Mouse (Mus musculus) hindbrain, embryonic 16.5 days (tissue): ENCODE results near the gene Cdk17. TPM values are rescaled to one million over a fixed set of nuclear protein-coding genes. Genes with fewer than 3 reads are reported as not detected.

ENCODE experiments used
- ATAC-seq: fragments of 200-750 bp; cut with Nextera tagmentation; 2 replicates; pipeline ENCODE4 v1.8.0; 2017; ENCODE audit warnings: moderate TSS enrichment, moderate library complexity
- H3K27ac ChIP-seq: fragments of 300-500 bp; sonication (generic); 2 replicates; pipeline ENCODE4 v1.5.1; 2014; ENCODE audit warnings: low read depth, mild to moderate bottlenecking, control low read depth, low read length, moderate library complexity
- H3K27me3 ChIP-seq: fragments of 300-500 bp; sonication (generic); replicated peaks from 2 replicates; pipeline ENCODE4 v1.6.1; 2014; ENCODE audit warnings: low read length; ENCODE audit not compliant: control insufficient read depth, insufficient read depth
- H3K36me3 ChIP-seq: fragments of 300-500 bp; sonication (generic); 2 replicates; pipeline ENCODE4 v1.6.1; 2014; ENCODE audit warnings: mild to moderate bottlenecking, low read length, moderate library complexity, mixed read lengths; ENCODE audit not compliant: control insufficient read depth, insufficient read depth
- H3K4me1 ChIP-seq: fragments of 300-500 bp; sonication (generic); 2 replicates; pipeline ENCODE4 v1.6.1; 2014; ENCODE audit warnings: low read depth, low read length; ENCODE audit not compliant: control insufficient read depth, insufficient read depth
- H3K4me2 ChIP-seq: fragments of 300-500 bp; sonication (generic); 2 replicates; pipeline ENCODE4 v1.6.1; 2014; ENCODE audit warnings: mild to moderate bottlenecking, low read length, control low read depth, moderate library complexity
- H3K4me3 ChIP-seq: fragments of 300-500 bp; sonication (generic); 2 replicates; pipeline ENCODE4 v1.5.1; 2014; ENCODE audit warnings: mild to moderate bottlenecking, low read length, control low read depth, moderate library complexity
- H3K9ac ChIP-seq: fragments of 300-500 bp; sonication (generic); 2 replicates; pipeline ENCODE4 v1.6.1; 2014; ENCODE audit warnings: low read depth, mild to moderate bottlenecking, control low read depth, low read length, moderate library complexity
- H3K9me3 ChIP-seq: fragments of 300-500 bp; sonication (generic); 2 replicates; pipeline ENCODE4 v1.6.1; 2014; ENCODE audit warnings: mild to moderate bottlenecking, low read length, moderate library complexity; ENCODE audit not compliant: control insufficient read depth
- WGBS: fragments of 180-500 bp; shearing (Covaris S2); extraction: QIAGEN DNeasy Blood & Tissue Kit; methylation state at CpG from one replicate; pipeline ENCODE4 v1.1.7; 2014; 5-methylcytosine and 5-hydroxymethylcytosine counted together
- polyA plus RNA-seq: library from polyadenylated mRNA; unstranded; fragments of >200 nt; fragmentation: Nextera tagmentation; extraction: Ambion mirVana; gene quantifications from 2 replicates; pipeline ENCODE4 v1.2.1, GENCODE M21; 2015

The Cdk17 gene
- polyA plus RNA-seq, 1 experiment from 2014 or later = 31.6 TPM

GRCm38 (mm10) chr10:93177874-93178273 is 17.2 kb downstream of the Cdk17 start:
- WGBS = 85% methylated on average over 4 of the region's 4 CpGs
- no peak for ATAC-seq
- no peak overlapping the region for H3K9ac ChIP-seq
- H3K4me1 ChIP-seq = no peaks in the 10 kb centered on the region
- H3K4me3 ChIP-seq = no peak overlapping the region
- no peaks in the 10 kb centered on the region for H3K36me3 ChIP-seq
- H3K4me2 ChIP-seq = no peak overlapping the region
- H3K27ac ChIP-seq = no peak overlapping the region
- no peaks in the 10 kb centered on the region for H3K27me3 ChIP-seq
- H3K9me3 ChIP-seq = no peaks in the 10 kb centered on the region

GRCm38 (mm10) chr10:93178662-93179061 is 18.0 kb downstream of the Cdk17 start:
- H3K9ac ChIP-seq = no peak overlapping the region
- no peak for ATAC-seq
- H3K36me3 ChIP-seq = no peaks in the 10 kb centered on the region
- H3K27ac ChIP-seq = no peak overlapping the region
- H3K4me1 ChIP-seq = no peaks in the 10 kb centered on the region
- no peaks in the 10 kb centered on the region for H3K9me3 ChIP-seq
- H3K27me3 ChIP-seq = no peaks in the 10 kb centered on the region
- WGBS = 96% methylated on average over 5 of the region's 5 CpGs
- H3K4me2 ChIP-seq = no peak overlapping the region
- H3K4me3 ChIP-seq = no peak overlapping the region

- H3K9me3 ChIP-seq = no peaks in the 10 kb centered on the region
- H3K9ac ChIP-seq = no peak overlapping the region
- 82% methylated on average over 11 of the region's 11 CpGs for WGBS
- no peaks in the 10 kb centered on the region for H3K27me3 ChIP-seq
- no peak overlapping the region for H3K4me3 ChIP-seq
- H3K4me2 ChIP-seq = no peak overlapping the region
- no peak for ATAC-seq
- no peaks in the 10 kb centered on the region for H3K36me3 ChIP-seq
- H3K4me1 ChIP-seq = no peaks in the 10 kb centered on the region
- H3K27ac ChIP-seq = no peak overlapping the region
Observed at GRCm38 (mm10) chr10:93179669-93180460, 19.2 kb downstream of the Cdk17 start.

DNA sequence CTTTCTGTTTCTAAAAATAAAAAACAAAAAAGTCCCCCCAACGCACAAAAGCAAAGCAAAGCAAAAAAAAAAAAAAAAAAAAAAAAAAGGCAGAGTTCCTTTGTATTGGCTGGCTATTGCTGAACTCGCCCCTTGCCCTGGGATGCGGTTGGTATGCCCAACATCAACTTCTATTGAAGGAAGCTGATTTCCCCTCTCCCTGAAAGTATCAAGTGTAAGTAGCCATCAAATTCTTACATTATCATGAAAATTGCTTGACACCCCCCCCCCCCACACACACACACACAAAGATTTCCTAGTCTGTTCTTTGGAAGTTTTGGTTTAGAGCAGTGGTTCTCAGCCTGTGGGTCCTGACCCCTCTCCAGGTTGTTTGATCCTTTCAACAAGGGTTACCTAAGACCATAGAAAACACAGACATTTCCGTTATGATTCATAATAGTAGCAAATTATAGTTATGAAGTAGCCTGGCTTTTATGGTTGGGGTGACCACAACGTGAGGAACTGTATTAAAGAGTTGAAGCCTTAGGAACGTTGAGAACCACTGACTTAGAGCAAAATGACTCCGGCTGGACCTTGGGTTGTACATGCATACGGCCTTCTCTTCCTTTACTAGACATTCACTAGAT is 23.8 kb downstream of the Cdk17 start:
- H3K4me3 ChIP-seq = no peak overlapping the region
- H3K36me3 ChIP-seq = no peaks in the 10 kb centered on the region
- ATAC-seq = no peak
- no peaks in the 10 kb centered on the region for H3K27me3 ChIP-seq
- H3K27ac ChIP-seq = no peak overlapping the region
- H3K4me2 ChIP-seq = no peak overlapping the region
- no peak overlapping the region for H3K9ac ChIP-seq
- WGBS = 79% methylated on average over 8 of the region's 8 CpGs
- H3K9me3 ChIP-seq = no peaks in the 10 kb centered on the region
- peaks cover 5% of the 10 kb centered on the region for H3K4me1 ChIP-seq

GRCm38 (mm10) chr10:93188440-93188999 is 27.8 kb downstream of the Cdk17 start:
- Histone ChIP-seq H3K27me3 (no peaks in the 10 kb centered on the region), H3K9ac (no peak overlapping the region), H3K4me3 (no peak overlapping the region), H3K36me3 (no peaks in the 10 kb centered on the region), H3K4me1 (peaks cover 12% of the 10 kb centered on the region), H3K4me2 (no peak overlapping the region), H3K27ac (no peak overlapping the region), H3K9me3 (no peaks in the 10 kb centered on the region)
- ATAC-seq = peak; percentile 40; the same call in 1 of the 2 replicates
- 37% methylated on average over 10 of the region's 10 CpGs for WGBS

DNA sequence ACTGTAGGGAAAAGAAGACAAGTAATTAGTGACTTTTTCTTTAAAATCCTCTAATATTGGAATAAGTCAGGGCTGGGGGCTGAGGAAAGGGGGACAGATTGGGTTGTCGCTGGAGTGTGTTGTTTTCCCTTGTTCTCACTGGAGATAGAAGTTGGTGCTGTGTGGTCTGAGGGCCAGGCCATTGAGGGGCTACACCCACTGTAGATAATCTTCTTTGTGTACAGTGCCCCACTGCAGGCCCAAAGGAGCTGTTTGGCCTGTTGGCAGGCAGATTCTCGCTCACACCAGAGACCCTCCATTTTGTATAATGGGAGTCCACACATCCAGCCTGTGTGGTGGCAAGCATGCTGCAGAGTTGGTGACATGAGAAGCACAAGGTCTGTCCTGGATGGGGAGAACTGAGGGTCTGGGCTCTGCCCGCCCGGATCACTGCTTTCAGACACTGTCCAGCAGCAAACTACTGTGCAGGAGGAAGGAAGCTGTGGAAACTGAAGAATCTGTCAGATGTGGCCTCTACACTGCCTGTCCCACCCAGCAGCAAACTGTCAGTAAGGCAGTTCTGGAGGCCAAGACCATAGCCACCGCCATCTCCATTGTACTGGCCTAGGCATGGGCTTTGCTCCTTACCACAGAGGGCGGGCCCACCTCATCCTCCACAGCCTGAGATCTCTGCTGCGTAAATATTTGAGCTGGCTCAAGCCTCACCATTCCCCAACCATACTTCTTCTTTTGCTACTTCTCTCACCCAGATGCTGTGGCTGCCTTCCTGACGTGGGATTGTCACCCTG is 30.0 kb downstream of the Cdk17 start:
- H3K9me3 ChIP-seq = no peaks in the 10 kb centered on the region
- no peak overlapping the region for H3K4me2 ChIP-seq
- WGBS = 80% methylated on average over 8 of the region's 8 CpGs
- H3K9ac ChIP-seq = no peak overlapping the region
- no peaks in the 10 kb centered on the region for H3K27me3 ChIP-seq
- no peak overlapping the region for H3K4me3 ChIP-seq
- peaks cover 20% of the 10 kb centered on the region for H3K4me1 ChIP-seq
- ATAC-seq = peak; percentile 49; the same call in 1 of the 2 replicates
- H3K27ac ChIP-seq = no peak overlapping the region
- no peaks in the 10 kb centered on the region for H3K36me3 ChIP-seq

- no peak overlapping the region for H3K4me3 ChIP-seq
- peaks cover 15% of the 10 kb centered on the region; the same call in 1 of the 2 replicates for H3K4me1 ChIP-seq
- ATAC-seq = no peak
- 76% methylated on average over 6 of the region's 6 CpGs for WGBS
- no peak overlapping the region for H3K4me2 ChIP-seq
- no peaks in the 10 kb centered on the region for H3K27me3 ChIP-seq
- no peaks in the 10 kb centered on the region for H3K9me3 ChIP-seq
- no peak overlapping the region for H3K27ac ChIP-seq
- no peaks in the 10 kb centered on the region for H3K36me3 ChIP-seq
- no peak overlapping the region for H3K9ac ChIP-seq
Observed at GRCm38 (mm10) chr10:93197092-93197491, 36.4 kb downstream of the Cdk17 start.

- no peaks in the 10 kb centered on the region for H3K9me3 ChIP-seq
- no peak for ATAC-seq
- H3K4me1 ChIP-seq = peaks cover 15% of the 10 kb centered on the region; the same call in 1 of the 2 replicates
- H3K4me3 ChIP-seq = no peak overlapping the region
- H3K36me3 ChIP-seq = no peaks in the 10 kb centered on the region
- H3K9ac ChIP-seq = no peak overlapping the region
- WGBS = 92% methylated on average over 3 of the region's 3 CpGs
- no peaks in the 10 kb centered on the region for H3K27me3 ChIP-seq
- no peak overlapping the region for H3K4me2 ChIP-seq
- no peak overlapping the region for H3K27ac ChIP-seq
Observed at GRCm38 (mm10) chr10:93198958-93199357, 38.3 kb downstream of the Cdk17 start.
